Mouse (Mus musculus) liver, embryonic 12.5 days (tissue): ENCODE measurements around the gene Tapbpl. TPM values are rescaled to one million over a fixed set of nuclear protein-coding genes. Genes with fewer than 3 reads are reported as not detected.
"Not testable (repeated sequence)": the region's sequence is repeated elsewhere in the genome, so short reads cannot be mapped to it uniquely, and the experiment has no call there.

Source experiments
- ATAC-seq: fragments of 200-750 bp; cut with Nextera tagmentation; 2 replicates; pipeline ENCODE4 v1.8.0; 2017; ENCODE audit warnings: moderate number of reproducible peaks, mild to moderate bottlenecking, moderate library complexity
- H3K27ac ChIP-seq: fragments of 300-500 bp; sonication (generic); 2 replicates; pipeline ENCODE4 v1.5.1; 2016; ENCODE audit warnings: mild to moderate bottlenecking
- H3K27me3 ChIP-seq: fragments of 300-500 bp; sonication (generic); replicated peaks from 2 replicates; pipeline ENCODE4 v1.6.1; 2016; ENCODE audit warnings: mild to moderate bottlenecking, moderate library complexity
- H3K36me3 ChIP-seq: fragments of 300-500 bp; sonication (generic); 2 replicates; pipeline ENCODE4 v1.6.1; 2016; ENCODE audit warnings: mild to moderate bottlenecking, moderate library complexity
- H3K4me1 ChIP-seq: fragments of 300-500 bp; sonication (generic); 2 replicates; pipeline ENCODE4 v1.6.1; 2016
- H3K4me2 ChIP-seq: fragments of 300-500 bp; sonication (generic); 2 replicates; pipeline ENCODE4 v1.6.1; 2016; ENCODE audit warnings: mild to moderate bottlenecking, moderate library complexity
- H3K4me3 ChIP-seq: fragments of 300-500 bp; sonication (generic); 2 replicates; pipeline ENCODE4 v1.5.1; 2016; ENCODE audit warnings: mild to moderate bottlenecking, moderate library complexity
- H3K9ac ChIP-seq: fragments of 300-500 bp; sonication (generic); 2 replicates; pipeline ENCODE4 v1.6.1; 2016; ENCODE audit warnings: mild to moderate bottlenecking, moderate library complexity
- H3K9me3 ChIP-seq: fragments of 300-500 bp; sonication (generic); replicated peaks from 2 replicates; pipeline ENCODE4 v1.6.1; 2016; ENCODE audit warnings: mild to moderate bottlenecking, moderate library complexity
- WGBS: fragments of 180-500 bp; shearing (Covaris S2); methylation state at CpG from one replicate; pipeline ENCODE4 v1.1.7; 2016; ENCODE audit not compliant: insufficient replicate concordance; 5-methylcytosine and 5-hydroxymethylcytosine counted together
- polyA plus RNA-seq: library from polyadenylated mRNA; unstranded; fragments of >200 nt; fragmentation: Nextera tagmentation; extraction: Ambion mirVana; gene quantifications from 2 replicates; pipeline ENCODE4 v1.2.1, GENCODE M21; 2016

Gene Tapbpl
- 3.8 and 4.0 TPM in 2 replicates for polyA plus RNA-seq

DNA sequence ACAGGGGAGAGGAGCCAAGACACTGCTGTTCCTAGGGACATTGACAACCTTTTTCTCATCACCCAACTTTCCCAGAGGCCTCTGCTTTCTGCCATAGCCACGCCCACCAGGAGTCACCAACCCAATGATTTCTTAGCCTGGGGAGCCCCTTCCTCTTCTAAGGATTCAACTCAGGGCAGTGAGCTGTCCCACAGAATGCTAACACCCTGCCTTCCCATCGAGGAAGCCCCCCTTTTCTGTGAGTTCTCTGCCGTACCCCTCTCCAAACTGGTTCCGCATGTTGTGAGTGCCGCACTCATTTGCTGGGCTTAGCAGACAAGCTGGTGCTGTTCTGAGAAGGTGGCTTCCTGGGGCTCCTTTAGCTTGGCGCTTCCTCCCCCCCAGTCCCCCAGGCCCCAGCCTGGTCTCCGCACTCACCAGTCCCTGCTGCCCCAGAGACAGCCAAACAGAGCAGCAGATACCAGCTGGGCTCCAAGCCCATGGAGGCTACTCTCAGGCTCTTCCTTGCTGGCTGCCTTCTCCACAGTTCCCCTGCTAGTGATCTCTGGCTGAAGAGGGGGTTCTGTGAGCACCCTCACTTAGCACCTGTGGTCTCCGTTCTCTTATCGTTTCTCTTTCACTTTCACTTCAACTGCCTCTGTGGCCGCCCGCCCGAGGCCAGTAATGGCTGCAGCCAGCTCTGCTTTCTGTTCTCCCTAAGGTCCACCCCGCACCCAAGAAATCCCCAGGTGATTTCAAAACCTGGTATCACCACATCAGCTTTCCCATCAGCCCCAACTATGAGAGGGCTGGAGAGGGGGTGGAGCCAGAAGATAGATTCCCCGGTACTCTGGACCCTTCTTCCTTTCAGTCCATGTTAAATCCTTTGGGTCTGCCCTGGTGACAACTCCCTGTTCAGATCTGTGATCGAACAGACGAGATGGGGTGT, at the start of gene Tapbpl:
Gene Tapbpl (minus strand): TSS at position 744 of the 928 bp plus-strand sequence.
- peak within 1 kb of the TSS; percentile 88 for H3K27ac ChIP-seq
- H3K9ac ChIP-seq = peak within 1 kb of the TSS; percentile 84
- WGBS = 2% methylated on average over 16 of the region's 16 CpGs
- no peaks in the 10 kb centered on the region for H3K9me3 ChIP-seq
- H3K4me1 ChIP-seq = peaks cover 38% of the 10 kb centered on the region
- H3K36me3 ChIP-seq = no peaks in the 10 kb centered on the region
- peak; percentile 63 for ATAC-seq
- peak within 1 kb of the TSS; percentile 95 for H3K4me2 ChIP-seq
- no peaks in the 10 kb centered on the region for H3K27me3 ChIP-seq
- peak within 1 kb of the TSS; percentile 81 for H3K4me3 ChIP-seq

DNA sequence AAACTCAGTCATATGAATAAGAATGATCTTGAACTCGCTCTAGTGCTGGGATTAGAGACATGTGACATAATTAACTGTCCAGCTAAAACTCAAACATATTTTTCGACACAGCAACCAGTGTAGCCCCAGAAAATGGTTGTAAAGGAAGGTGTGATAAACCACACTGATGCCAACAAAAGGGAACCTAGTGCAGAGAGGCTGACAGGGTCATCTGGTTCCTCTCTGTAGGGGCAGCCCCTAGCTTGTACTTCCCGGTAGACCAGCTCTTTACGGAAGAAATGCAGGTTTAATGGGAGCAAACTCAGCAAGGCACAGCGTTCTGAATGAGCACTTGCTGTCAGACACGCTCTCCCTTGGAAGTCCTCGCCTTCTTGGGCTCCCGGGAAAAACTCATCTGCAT, 48.1 kb upstream of the Tapbpl start:
- Histone ChIP-seq H3K36me3 (no peaks in the 10 kb centered on the region), H3K4me1 (no peaks in the 10 kb centered on the region), H3K4me2 (no peak overlapping the region), H3K4me3 (no peak overlapping the region), H3K9ac (no peak overlapping the region), H3K27me3 (no peaks in the 10 kb centered on the region), H3K27ac (no peak overlapping the region), H3K9me3 (no peaks in the 10 kb centered on the region)
- WGBS = 40% methylated on average over 8 of the region's 8 CpGs
- ATAC-seq = no peak

DNA sequence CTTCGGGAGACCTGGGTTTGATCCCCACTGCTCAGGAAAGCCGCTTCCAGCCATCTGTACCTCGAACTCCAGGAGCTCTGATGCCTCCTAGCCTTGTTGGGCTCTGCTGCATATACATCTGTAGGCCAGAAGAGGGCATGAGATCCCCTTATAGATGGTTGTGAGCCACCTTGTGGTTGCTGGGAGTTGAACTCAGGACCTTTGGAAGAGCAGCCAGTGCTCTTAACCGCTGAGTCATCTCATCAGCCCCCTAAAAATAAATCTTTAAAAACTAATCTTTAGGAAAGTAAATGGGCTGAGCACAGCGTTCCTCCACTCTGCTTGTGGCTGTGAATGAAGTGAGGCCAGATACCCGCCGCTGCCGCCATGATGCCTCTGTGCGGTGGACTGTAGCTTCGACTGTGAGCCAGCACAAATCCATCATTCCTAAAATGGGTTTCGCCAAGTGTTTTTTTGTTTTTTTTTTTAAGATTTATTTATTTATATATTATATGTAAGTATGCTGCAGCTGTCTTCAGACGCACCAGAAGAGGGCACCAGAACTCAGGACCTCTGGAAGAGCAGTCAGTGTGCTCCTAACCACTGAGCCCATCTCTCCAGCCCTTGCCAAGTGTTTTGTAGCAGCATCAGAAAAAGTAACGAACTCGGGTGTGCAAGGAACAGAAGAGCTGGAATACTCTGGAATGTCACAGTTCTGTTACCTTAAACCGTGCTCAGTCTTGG, 43.3 kb upstream of the Tapbpl start:
- no peak overlapping the region for H3K4me3 ChIP-seq
- no peaks in the 10 kb centered on the region for H3K36me3 ChIP-seq
- WGBS = 52% methylated on average over 15 of the region's 15 CpGs
- no peak overlapping the region for H3K9ac ChIP-seq
- H3K9me3 ChIP-seq = no peaks in the 10 kb centered on the region
- no peak overlapping the region for H3K4me2 ChIP-seq
- no peak for ATAC-seq
- H3K4me1 ChIP-seq = peaks cover 19% of the 10 kb centered on the region
- H3K27ac ChIP-seq = no peak overlapping the region
- H3K27me3 ChIP-seq = 0 out of 2 replicates have a peak, but pooled peaks cover 5% of the 10 kb centered on the region

DNA sequence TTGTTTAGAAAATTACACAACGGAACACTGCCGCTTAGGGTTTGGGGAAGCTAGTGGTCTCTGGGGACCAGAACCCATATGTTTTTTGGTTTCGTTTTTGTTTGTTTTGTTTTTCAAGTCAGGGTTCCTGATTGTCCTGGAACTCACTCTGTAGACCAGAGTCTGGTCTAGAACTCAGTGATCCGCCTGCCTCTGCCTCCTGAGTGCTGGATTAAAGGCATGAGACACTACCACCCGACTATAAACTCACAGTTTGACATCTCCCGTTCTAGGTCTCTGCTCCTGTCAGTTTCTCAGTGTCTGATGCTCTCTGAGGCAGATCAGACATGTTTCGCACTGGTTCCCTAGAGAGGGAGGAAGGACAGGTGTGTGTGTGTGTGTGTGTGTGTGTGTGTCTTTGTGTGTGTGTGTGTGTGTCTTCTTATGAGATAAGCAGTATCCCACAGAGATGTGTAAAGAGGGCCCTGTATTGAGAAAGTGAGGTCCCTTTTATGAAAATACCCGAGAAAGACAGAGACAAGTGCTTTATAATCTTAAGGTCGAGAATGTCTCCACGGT, 40.6 kb upstream of the Tapbpl start:
- Histone ChIP-seq H3K27me3 (0 out of 2 replicates have a peak, but pooled peaks cover 8% of the 10 kb centered on the region), H3K4me2 (peak overlapping the region; percentile 48)

DNA sequence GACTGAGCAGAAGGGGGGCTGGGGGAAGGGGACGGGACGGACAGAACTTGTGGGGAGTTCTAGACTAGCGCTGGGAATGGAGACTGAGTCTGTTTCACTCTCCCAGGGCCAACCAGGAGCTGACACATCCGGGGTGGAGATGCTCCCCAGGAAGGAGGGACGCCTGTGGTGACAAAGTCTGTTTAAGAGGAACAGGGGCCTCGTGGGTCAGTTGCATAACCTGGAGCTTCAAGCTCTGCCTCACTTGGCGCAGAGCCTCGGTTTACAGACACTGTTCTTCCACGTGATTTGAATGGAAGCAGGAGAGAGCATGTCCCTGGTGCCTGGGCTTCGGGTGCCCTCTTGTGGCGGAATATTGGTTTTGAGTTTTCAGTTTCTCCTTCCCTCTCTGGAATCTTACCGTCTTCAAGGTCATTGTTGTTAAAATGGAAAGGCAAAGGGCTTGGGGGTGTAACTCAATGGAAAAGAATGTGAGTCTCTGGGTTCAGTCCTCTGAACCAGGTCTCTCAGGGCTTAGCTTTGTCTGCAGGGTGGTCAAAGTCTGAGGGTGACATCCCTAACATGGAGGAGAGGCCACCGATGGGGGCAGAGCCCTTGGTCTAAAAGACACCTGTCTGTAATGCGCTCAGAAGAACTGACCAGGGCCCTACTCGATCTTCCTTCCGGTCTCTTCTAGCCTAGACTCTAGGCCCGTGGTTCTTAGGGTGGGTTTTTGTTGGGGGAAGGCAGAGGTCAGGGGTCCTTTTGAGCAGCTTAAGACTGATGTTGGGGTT, 40.0 kb upstream of the Tapbpl start:
- Histone ChIP-seq H3K27me3 (0 out of 2 replicates have a peak, but pooled peaks cover 8% of the 10 kb centered on the region), H3K9me3 (no peaks in the 10 kb centered on the region), H3K36me3 (no peaks in the 10 kb centered on the region), H3K27ac (no peak overlapping the region), H3K4me2 (peak overlapping the region; percentile 48), H3K4me3 (no peak overlapping the region), H3K9ac (no peak overlapping the region), H3K4me1 (peaks cover 19% of the 10 kb centered on the region)
- peak; percentile 72 for ATAC-seq
- 12% methylated on average over 17 of the region's 17 CpGs for WGBS

More for the DNA sequence above, 40.6 kb upstream of the Tapbpl start:
- H3K36me3 ChIP-seq = no peaks in the 10 kb centered on the region
- H3K4me1 ChIP-seq = peaks cover 19% of the 10 kb centered on the region
- H3K9me3 ChIP-seq = no peaks in the 10 kb centered on the region
- no peak overlapping the region for H3K9ac ChIP-seq
- H3K27ac ChIP-seq = no peak overlapping the region
- WGBS = 61% methylated on average over 10 of the region's 10 CpGs
- no peak for ATAC-seq
- no peak overlapping the region for H3K4me3 ChIP-seq

DNA sequence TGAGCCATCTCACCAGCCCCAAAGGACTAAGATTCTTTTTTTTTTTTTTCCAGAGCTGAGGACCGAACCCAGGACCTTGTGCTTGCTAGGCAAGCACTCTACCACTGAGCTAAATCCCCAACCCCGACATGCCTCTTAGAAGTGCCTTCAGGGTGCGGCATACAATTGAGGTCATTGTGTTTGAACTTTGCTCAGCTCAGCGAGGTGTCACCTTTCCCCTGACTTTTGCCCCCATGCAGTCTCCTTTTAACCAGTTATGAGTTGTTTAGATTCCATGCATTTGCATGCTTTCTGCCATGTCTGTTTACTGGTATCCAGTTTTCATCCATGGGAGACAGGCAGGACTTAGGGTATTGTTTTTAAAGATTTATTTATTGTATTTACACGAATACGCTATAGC, 37.1 kb upstream of the Tapbpl start:
- no peak overlapping the region for H3K27ac ChIP-seq
- 56% methylated on average over 6 of the region's 6 CpGs for WGBS
- no peak for ATAC-seq
- no peaks in the 10 kb centered on the region for H3K36me3 ChIP-seq
- peaks cover 8% of the 10 kb centered on the region; the same call in 1 of the 2 replicates for H3K27me3 ChIP-seq
- no peak overlapping the region for H3K9ac ChIP-seq
- H3K4me2 ChIP-seq = no peak overlapping the region
- no peaks in the 10 kb centered on the region for H3K9me3 ChIP-seq
- peaks cover 19% of the 10 kb centered on the region for H3K4me1 ChIP-seq
- no peak overlapping the region for H3K4me3 ChIP-seq

DNA sequence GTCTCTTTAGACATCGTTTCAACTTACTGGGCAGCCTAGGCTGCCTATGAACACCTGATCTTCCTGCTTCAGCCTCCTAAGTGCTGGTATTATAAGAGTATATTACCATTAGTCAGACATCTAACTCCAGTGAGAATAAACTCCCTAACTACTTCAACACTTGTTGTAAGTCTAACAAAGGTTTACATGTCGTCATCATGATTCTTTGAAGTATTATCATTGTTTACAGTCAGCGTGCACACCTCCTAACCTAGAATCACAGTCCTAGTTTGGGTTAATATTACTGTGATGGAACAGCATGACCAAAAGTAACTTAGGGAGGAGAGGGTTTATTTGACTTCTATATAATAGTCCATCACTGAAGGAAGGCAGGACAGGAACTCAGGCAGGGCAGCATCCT, 35.8 kb upstream of the Tapbpl start:
- 70% methylated on average over 3 of the region's 3 CpGs for WGBS
- H3K9ac ChIP-seq = no peak overlapping the region
- ATAC-seq = no peak
- H3K27ac ChIP-seq = no peak overlapping the region
- no peak overlapping the region for H3K4me2 ChIP-seq
- H3K36me3 ChIP-seq = no peaks in the 10 kb centered on the region
- H3K4me1 ChIP-seq = peaks cover 19% of the 10 kb centered on the region
- H3K27me3 ChIP-seq = peaks cover 8% of the 10 kb centered on the region; the same call in 1 of the 2 replicates
- H3K9me3 ChIP-seq = no peaks in the 10 kb centered on the region
- H3K4me3 ChIP-seq = no peak overlapping the region

DNA sequence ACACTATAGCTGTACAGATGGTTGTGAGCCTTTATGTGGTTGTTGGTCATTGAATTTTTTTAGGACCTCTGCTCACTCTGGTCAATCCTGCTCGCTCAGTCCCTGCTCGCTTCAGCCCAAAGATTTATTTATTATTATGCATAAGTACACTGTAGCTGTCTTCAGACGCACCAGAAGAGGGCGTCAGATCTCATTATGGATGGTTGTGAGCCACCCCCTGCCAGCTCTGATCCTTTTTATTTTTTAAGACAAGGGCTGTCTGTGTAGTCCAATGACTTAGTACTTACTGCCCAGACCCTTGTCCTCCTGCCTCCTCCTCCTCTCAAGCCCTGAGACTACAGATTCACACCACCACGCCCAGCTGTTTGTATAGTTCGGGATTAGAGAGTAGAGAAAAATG, 34.9 kb upstream of the Tapbpl start:
- ATAC-seq, H3K4me3 ChIP-seq: not testable (repeated sequence)
- WGBS = 53% methylated on average over 6 of the region's 6 CpGs

DNA sequence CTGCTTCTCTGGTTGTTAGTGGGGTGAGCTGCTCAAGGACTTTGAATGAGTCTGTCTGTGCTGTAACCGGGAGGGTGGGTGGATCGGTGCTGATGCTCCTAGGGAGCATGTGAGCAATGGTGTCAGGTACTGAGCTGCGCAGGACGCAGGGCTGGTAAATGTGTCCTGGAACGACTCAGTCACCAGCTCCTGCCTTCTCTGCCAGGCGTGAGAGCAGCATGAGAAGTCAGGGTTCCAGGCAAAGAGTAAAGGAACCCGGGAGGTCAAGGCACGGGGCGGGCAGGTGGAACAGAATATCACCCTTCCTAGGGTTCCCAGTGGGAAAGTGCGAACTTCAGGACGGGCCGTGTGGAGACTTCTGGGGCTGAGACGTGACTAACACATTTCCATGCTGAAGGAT, 34.4 kb upstream of the Tapbpl start:
- ATAC-seq = no peak
- 65% methylated on average over 13 of the region's 13 CpGs for WGBS
- H3K4me1 ChIP-seq = peaks cover 8% of the 10 kb centered on the region; the same call in 1 of the 2 replicates
- peaks cover 8% of the 10 kb centered on the region; the same call in 1 of the 2 replicates for H3K27me3 ChIP-seq
- H3K9me3 ChIP-seq = no peaks in the 10 kb centered on the region
- no peak overlapping the region for H3K9ac ChIP-seq
- H3K27ac ChIP-seq = no peak overlapping the region
- H3K4me2 ChIP-seq = no peak overlapping the region
- no peaks in the 10 kb centered on the region for H3K36me3 ChIP-seq
- no peak overlapping the region for H3K4me3 ChIP-seq

More for the DNA sequence above, 34.9 kb upstream of the Tapbpl start:
- not testable (repeated sequence) for H3K4me2 ChIP-seq, H3K9ac ChIP-seq, H3K36me3 ChIP-seq, H3K27ac ChIP-seq, H3K27me3 ChIP-seq, H3K9me3 ChIP-seq
- peaks cover 11% of the 10 kb centered on the region for H3K4me1 ChIP-seq

DNA sequence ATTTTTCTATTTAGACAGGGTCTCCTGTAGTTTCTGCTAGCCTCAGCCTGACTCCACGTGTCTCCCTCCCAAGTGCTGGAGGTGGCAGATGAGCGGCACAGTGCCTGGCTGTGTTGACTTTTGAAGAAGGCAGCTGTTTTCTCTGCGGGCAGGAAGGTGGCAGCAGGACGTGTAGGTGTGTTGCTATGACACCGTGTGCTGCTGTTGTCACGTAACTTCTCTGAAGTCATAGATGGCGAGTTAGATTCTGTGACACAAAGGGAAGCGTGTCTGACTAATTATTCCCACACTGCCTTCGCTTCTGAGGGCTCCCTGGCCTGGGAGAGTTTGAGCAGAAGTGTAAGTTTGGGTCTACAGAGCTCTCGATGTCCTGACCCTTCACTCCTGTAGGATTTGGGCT, 33.6 kb upstream of the Tapbpl start:
- Histone ChIP-seq H3K4me2 (no peak overlapping the region), H3K27me3 (peaks cover 3% of the 10 kb centered on the region; the same call in 1 of the 2 replicates), H3K36me3 (no peaks in the 10 kb centered on the region), H3K27ac (no peak overlapping the region), H3K9me3 (no peaks in the 10 kb centered on the region), H3K9ac (no peak overlapping the region), H3K4me1 (no peaks in the 10 kb centered on the region), H3K4me3 (no peak overlapping the region)
- 49% methylated on average over 10 of the region's 10 CpGs for WGBS
- no peak for ATAC-seq

DNA sequence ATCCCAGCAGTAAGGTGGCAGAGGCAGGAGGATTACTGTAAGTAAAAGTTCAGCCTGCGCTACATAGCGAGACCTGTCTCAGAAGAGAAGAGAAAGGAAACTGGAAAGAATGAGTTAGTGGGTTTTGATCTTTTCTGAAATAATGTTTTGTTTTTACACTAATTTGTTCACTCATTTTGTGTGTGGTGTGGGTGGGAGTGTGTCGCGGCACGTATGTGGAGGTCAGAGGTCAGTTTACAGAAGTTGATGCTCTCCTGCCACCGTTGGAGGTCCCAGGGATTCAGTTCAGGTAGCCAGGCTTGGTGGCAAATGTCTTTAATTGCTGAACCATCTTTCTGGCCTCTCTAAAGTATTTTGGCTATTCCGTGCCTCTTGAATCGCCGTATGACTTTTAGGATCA, 32.6 kb upstream of the Tapbpl start:
- no peak overlapping the region for H3K27ac ChIP-seq
- H3K9ac ChIP-seq = no peak overlapping the region
- H3K36me3 ChIP-seq = no peaks in the 10 kb centered on the region
- peaks cover 3% of the 10 kb centered on the region; the same call in 1 of the 2 replicates for H3K27me3 ChIP-seq
- no peaks in the 10 kb centered on the region for H3K4me1 ChIP-seq
- no peak overlapping the region for H3K4me2 ChIP-seq
- no peak overlapping the region for H3K4me3 ChIP-seq
- 80% methylated on average over 9 of the region's 9 CpGs for WGBS
- no peaks in the 10 kb centered on the region for H3K9me3 ChIP-seq
- ATAC-seq = no peak
